Mouse (Mus musculus) spleen, adult 2 months (tissue): ENCODE results near the gene Prkg1. TPM values are rescaled to one million over a fixed set of nuclear protein-coding genes. Genes with fewer than 3 reads are reported as not detected.

Experiments used
- DNase-seq, 2 experiments: peaks; one replicate each; pipeline versions ENCODE4 v3.0.0 to v3.0.0-alpha.2; 2012 to 2021; ENCODE audit warnings: low spot score in 2 of 2, low read depth in 1 of 2
- H3K27ac ChIP-seq: fragments of 200-500 bp; 2 replicates; pipeline ENCODE4 v1.5.1; 2012; ENCODE audit warnings: low read length, inconsistent platforms; ENCODE audit not compliant: insufficient read depth
- H3K27me3 ChIP-seq: fragments of 200-500 bp; 2 replicates; pipeline ENCODE4 v1.6.1; 2012; ENCODE audit warnings: mild to moderate bottlenecking, moderate library complexity, low read length, inconsistent platforms; ENCODE audit not compliant: control insufficient read depth, insufficient read depth
- H3K36me3 ChIP-seq: fragments of 200-500 bp; 2 replicates; pipeline ENCODE4 v1.6.1; 2012; ENCODE audit warnings: mild to moderate bottlenecking, low read length, inconsistent platforms; ENCODE audit not compliant: control insufficient read depth, insufficient read depth
- H3K4me1 ChIP-seq: fragments of 200-500 bp; 2 replicates; pipeline ENCODE4 v1.6.1; 2011; ENCODE audit warnings: inconsistent platforms; ENCODE audit not compliant: control insufficient read depth, insufficient read depth, insufficient read length
- H3K4me3 ChIP-seq: fragments of 200-500 bp; 2 replicates; pipeline ENCODE4 v1.5.1; 2011; ENCODE audit warnings: mild to moderate bottlenecking, inconsistent platforms; ENCODE audit not compliant: insufficient read depth, insufficient read length; ENCODE audit errors: extremely low read depth
- CTCF ChIP-seq: fragments of 200-500 bp; IDR thresholded peaks from 2 replicates; pipeline ENCODE4 v1.5.1; 2011; ENCODE audit warnings: mild to moderate bottlenecking, inconsistent platforms; ENCODE audit not compliant: insufficient read depth, insufficient read length, insufficient replicate concordance; ENCODE audit errors: extremely low read depth
- POLR2A ChIP-seq: fragments of 200-500 bp; IDR thresholded peaks from 2 replicates; pipeline ENCODE4 v1.6.1; 2011; ENCODE audit warnings: low read depth, low read length, inconsistent platforms
- WGBS: fragments of 180-500 bp; shearing (Covaris S2); methylation state at CpG from one replicate; pipeline ENCODE4 v1.1.7; 2018; 5-methylcytosine and 5-hydroxymethylcytosine counted together
- polyA plus RNA-seq: library from polyadenylated mRNA; depleted of rRNA; stranded (reverse); fragments of >200 nt; gene quantifications from 2 replicates; pipeline ENCODE4 v1.2.3, GENCODE M21; 2012

Prkg1 gene
- polyA plus RNA-seq, 1 experiment: 0.33 TPM

DNA sequence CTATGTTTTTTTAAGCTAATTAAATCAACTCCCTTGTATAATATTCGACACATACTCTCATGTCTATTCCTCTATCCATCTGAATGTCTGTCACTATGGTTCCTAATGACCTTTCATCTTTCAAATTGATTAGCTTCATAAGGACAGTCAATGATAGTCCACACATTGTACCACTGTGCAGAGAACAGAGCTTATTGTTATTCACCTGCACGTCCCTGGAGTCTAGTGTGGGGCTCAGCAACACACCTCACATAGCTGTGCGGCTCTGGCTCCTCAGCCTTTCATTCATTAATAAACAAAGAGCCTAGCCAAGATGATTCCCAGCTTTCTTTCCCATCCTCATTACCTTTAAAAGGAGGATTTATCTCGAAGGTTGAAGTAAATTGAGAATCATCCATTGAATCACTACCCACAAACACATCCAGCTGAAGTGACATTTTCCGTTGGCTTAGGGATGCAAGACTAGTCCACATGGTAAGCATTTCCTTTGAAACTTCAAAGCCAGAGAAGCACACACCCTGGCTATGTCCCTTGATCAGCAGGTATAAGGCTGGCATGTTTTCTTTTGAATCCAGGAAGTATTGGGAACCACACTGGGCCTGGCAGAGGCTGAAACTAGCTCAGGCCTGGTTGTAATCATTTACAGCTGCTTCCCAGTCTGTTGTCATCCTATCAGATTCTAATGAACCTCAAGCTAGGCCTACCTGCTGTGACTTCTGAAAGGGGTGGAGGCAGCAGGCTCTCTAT, 426.3 kb downstream of the Prkg1 start:
- peaks cover 11% of the 10 kb centered on the region for H3K4me1 ChIP-seq
- H3K27me3 ChIP-seq: no peaks in the 10 kb centered on the region
- no peaks in the 10 kb centered on the region for H3K36me3 ChIP-seq
- H3K4me3 ChIP-seq: no peak overlapping the region
- 84% methylated on average over 5 of the region's 5 CpGs for WGBS
- no peak for DNase-seq
- TF ChIP-seq POLR2A (no peak), CTCF (no peak)
- H3K27ac ChIP-seq: peak overlapping the region; percentile 40; the same call in 1 of the 2 replicates

DNA sequence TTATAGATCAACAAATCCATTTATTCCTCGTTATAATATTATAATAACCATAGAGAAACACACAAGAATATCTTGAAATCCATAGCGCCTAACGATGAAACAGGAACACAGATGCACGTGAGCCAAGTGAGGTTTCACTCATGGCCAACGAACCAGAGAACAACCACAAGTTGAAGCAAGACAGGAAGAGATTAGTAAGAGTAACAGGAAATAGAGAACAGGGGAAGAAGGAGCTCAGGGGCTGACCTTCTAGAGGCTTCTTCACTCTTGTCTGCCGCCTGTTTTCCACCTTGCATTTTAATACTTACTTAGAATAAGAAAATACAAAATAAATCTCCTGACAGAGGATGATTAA, 427.0 kb downstream of the Prkg1 start:
- 5% methylated on average over 6 of the region's 6 CpGs for WGBS
- H3K27me3 ChIP-seq: no peaks in the 10 kb centered on the region
- no peak overlapping the region for H3K4me3 ChIP-seq
- TF ChIP-seq POLR2A: no peak
- TF ChIP-seq CTCF: no peak
- H3K36me3 ChIP-seq: no peaks in the 10 kb centered on the region
- no peak overlapping the region; the same call in 1 of the 2 replicates for H3K27ac ChIP-seq
- H3K4me1 ChIP-seq: peaks cover 11% of the 10 kb centered on the region
- DNase-seq: peak; percentile 66 to 85

GRCm38 (mm10) chr19:31337163-31337862, 427.5 kb downstream of the Prkg1 start:
- Histone ChIP-seq H3K27ac (peak overlapping the region; percentile 93), H3K4me3 (peak overlapping the region; percentile 23; the same call in 1 of the 2 replicates), H3K27me3 (no peaks in the 10 kb centered on the region), H3K4me1 (peaks cover 11% of the 10 kb centered on the region), H3K36me3 (no peaks in the 10 kb centered on the region)
- TF ChIP-seq POLR2A (no peak), CTCF (no peak)
- 8% methylated on average over 9 of the region's 9 CpGs for WGBS
- DNase-seq: peak; percentile 41 to 53

GRCm38 (mm10) chr19:31336381-31336780, 428.5 kb downstream of the Prkg1 start:
- no peaks in the 10 kb centered on the region for H3K27me3 ChIP-seq
- DNase-seq: no peak
- no peak overlapping the region for H3K27ac ChIP-seq
- no peak overlapping the region for H3K4me3 ChIP-seq
- H3K36me3 ChIP-seq: no peaks in the 10 kb centered on the region
- TF ChIP-seq CTCF: no peak
- TF ChIP-seq POLR2A: no peak
- WGBS: 71% methylated on average over 3 of the region's 3 CpGs
- H3K4me1 ChIP-seq: peaks cover 11% of the 10 kb centered on the region

DNA sequence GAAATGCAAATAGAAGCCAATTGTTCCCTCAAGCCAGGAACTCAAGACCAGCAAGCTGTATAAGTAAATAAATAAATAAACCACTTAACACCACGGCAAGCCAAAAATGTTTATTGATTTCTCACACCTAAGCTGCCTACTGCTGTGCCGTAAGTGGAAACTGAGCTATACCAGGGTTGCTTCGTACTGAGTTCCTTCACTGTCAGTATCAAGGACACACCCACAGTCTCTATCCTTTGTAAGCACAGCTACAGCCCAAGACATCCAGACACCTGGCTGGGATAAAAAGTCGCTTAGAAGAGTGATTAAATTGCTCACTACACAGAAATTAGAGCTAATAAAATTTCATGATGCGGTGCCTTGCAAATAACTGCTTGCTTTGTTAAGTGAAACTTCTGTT, 434.9 kb downstream of the Prkg1 start:
- TF ChIP-seq POLR2A (no peak), CTCF (no peak)
- Histone ChIP-seq H3K27me3 (no peaks in the 10 kb centered on the region), H3K27ac (no peak overlapping the region), H3K4me1 (no peaks in the 10 kb centered on the region), H3K36me3 (no peaks in the 10 kb centered on the region), H3K4me3 (no peak overlapping the region)
- 78% methylated on average over 5 of the region's 5 CpGs for WGBS
- no peak for DNase-seq

- TF ChIP-seq CTCF (no peak), POLR2A (no peak)
- H3K36me3 ChIP-seq: no peaks in the 10 kb centered on the region
- WGBS: 38% methylated on average over 3 of the region's 3 CpGs
These were observed 460.1 kb downstream of the Prkg1 start for GRCm38 (mm10) chr19:31304760-31305159.

GRCm38 (mm10) chr19:31291231-31291630, 473.6 kb downstream of the Prkg1 start:
- Histone ChIP-seq H3K27ac (no peak overlapping the region), H3K4me1 (no peaks in the 10 kb centered on the region), H3K4me3 (no peak overlapping the region), H3K27me3 (no peaks in the 10 kb centered on the region), H3K36me3 (no peaks in the 10 kb centered on the region)
- DNase-seq: no peak
- no peak for TF ChIP-seq POLR2A
- no peak for TF ChIP-seq CTCF
- WGBS: 95% methylated on average over 2 of the region's 2 CpGs

More at GRCm38 (mm10) chr19:31304760-31305159, 460.1 kb downstream of the Prkg1 start:
- H3K27ac ChIP-seq: no peak overlapping the region
- no peaks in the 10 kb centered on the region for H3K4me1 ChIP-seq
- no peaks in the 10 kb centered on the region for H3K27me3 ChIP-seq
- no peak overlapping the region for H3K4me3 ChIP-seq
- peak; percentile 5 to 17 for DNase-seq
